Mouse (Mus musculus) hindbrain, embryonic 12.5 days (tissue): ENCODE measurements at regions not wholly inside any gene's neighbourhood (a gene's known extent, or its start where the extent isn't known, plus 50 kb on each side); places are given as distances from the start of the nearest gene placed in this dataset.

Source experiments
- ATAC-seq: fragments of 200-750 bp; cut with Nextera tagmentation; 2 replicates; pipeline ENCODE4 v1.8.0; 2017; ENCODE audit warnings: moderate TSS enrichment; ENCODE audit not compliant: low FRiP score
- H3K27ac ChIP-seq: fragments of 300-500 bp; sonication (generic); 2 replicates; pipeline ENCODE4 v1.5.1; 2016; ENCODE audit warnings: mild to moderate bottlenecking
- H3K27me3 ChIP-seq: fragments of 300-500 bp; sonication (generic); 2 replicates; pipeline ENCODE4 v1.6.1; 2016; ENCODE audit warnings: mild to moderate bottlenecking
- H3K36me3 ChIP-seq: fragments of 300-500 bp; sonication (generic); 2 replicates; pipeline ENCODE4 v1.6.1; 2016; ENCODE audit warnings: mild to moderate bottlenecking
- H3K4me1 ChIP-seq: fragments of 300-500 bp; sonication (generic); 2 replicates; pipeline ENCODE4 v1.6.1; 2016
- H3K4me2 ChIP-seq: fragments of 300-500 bp; sonication (generic); replicated peaks from 2 replicates; pipeline ENCODE4 v1.6.1; 2016; ENCODE audit warnings: mild to moderate bottlenecking
- H3K4me3 ChIP-seq: fragments of 300-500 bp; sonication (generic); 2 replicates; pipeline ENCODE4 v1.5.1; 2016; ENCODE audit warnings: mild to moderate bottlenecking
- H3K9ac ChIP-seq: fragments of 300-500 bp; sonication (generic); 2 replicates; pipeline ENCODE4 v1.6.1; 2016; ENCODE audit warnings: mild to moderate bottlenecking, moderate library complexity
- H3K9me3 ChIP-seq: fragments of 300-500 bp; sonication (generic); replicated peaks from 2 replicates; pipeline ENCODE4 v1.6.1; 2016; ENCODE audit warnings: mild to moderate bottlenecking
- WGBS: fragments of 180-500 bp; shearing (Covaris S2); methylation state at CpG from one replicate; pipeline ENCODE4 v1.1.7; 2016; 5-methylcytosine and 5-hydroxymethylcytosine counted together

GRCm38 (mm10) chr6:89068286-89068685 lies 166.2 kb downstream of the Tpra1 start:
- no peak overlapping the region for H3K9ac ChIP-seq
- H3K4me2 ChIP-seq: no peak overlapping the region
- no peak overlapping the region for H3K4me3 ChIP-seq
- ATAC-seq: no peak
- H3K36me3 ChIP-seq: no peaks in the 10 kb centered on the region
- 90% methylated on average over 5 of the region's 5 CpGs for WGBS
- peaks cover 5% of the 10 kb centered on the region; the same call in 1 of the 2 replicates for H3K9me3 ChIP-seq
- H3K27ac ChIP-seq: no peak overlapping the region
- H3K4me1 ChIP-seq: peaks cover 21% of the 10 kb centered on the region
- H3K27me3 ChIP-seq: no peaks in the 10 kb centered on the region

DNA sequence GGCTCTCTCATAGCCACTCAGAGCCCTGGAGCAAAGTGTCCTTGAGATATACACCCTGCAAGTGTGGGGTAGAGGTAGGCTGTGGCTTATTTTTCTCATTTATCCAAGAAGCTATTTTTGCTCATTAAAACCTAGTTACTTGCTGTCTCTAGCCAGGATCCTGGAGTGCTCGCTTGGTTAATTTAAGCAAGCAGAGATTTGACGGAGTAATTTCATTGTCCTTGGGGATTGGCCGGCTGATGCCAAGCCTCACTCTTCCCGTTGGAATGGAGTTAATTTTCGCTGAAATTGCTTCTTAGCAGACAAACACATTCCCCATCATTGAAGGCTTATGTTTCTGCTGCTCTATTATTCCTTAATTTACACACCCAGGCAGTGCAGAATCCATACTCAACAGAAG lies 167.1 kb downstream of the Tpra1 start:
- no peak overlapping the region for H3K27ac ChIP-seq
- H3K27me3 ChIP-seq: no peaks in the 10 kb centered on the region
- H3K4me1 ChIP-seq: peaks cover 21% of the 10 kb centered on the region
- H3K36me3 ChIP-seq: no peaks in the 10 kb centered on the region
- no peak for ATAC-seq
- H3K4me3 ChIP-seq: no peak overlapping the region
- no peak overlapping the region for H3K9ac ChIP-seq
- WGBS: 73% methylated on average over 5 of the region's 5 CpGs
- H3K9me3 ChIP-seq: peaks cover 5% of the 10 kb centered on the region; the same call in 1 of the 2 replicates
- no peak overlapping the region for H3K4me2 ChIP-seq

DNA sequence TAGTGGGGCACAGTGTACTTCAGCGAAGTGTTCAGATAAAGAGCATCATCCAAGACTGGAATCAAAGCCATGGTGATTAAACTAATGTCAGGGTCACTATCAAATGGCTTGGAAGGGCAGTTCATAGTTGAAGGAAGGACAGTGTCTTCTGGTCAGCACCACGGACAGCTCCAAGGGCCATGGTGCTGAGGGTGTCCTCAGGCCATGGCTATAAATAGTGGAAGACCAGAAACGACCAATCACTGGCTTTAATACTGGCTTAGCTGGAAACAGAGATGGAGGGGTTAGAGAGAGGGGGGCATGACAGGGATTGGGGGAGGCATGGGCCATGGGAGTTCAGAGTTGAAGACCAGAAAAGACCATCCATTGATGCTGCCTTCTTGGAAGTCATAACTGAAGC lies 168.0 kb downstream of the Tpra1 start:
- H3K4me3 ChIP-seq: no peak overlapping the region
- H3K36me3 ChIP-seq: no peaks in the 10 kb centered on the region

GRCm38 (mm10) chr6:89071766-89072165 lies 169.7 kb downstream of the Tpra1 start:
- Histone ChIP-seq H3K27me3 (no peaks in the 10 kb centered on the region), H3K4me2 (no peak overlapping the region), H3K27ac (0 out of 2 replicates have a peak overlapping the region, but pooled peaks have one; percentile 5), H3K9me3 (peaks cover 5% of the 10 kb centered on the region; the same call in 1 of the 2 replicates), H3K36me3 (no peaks in the 10 kb centered on the region), H3K4me1 (peaks cover 15% of the 10 kb centered on the region), H3K9ac (no peak overlapping the region), H3K4me3 (no peak overlapping the region)
- no peak for ATAC-seq
- 15% methylated on average over 2 of the region's 2 CpGs for WGBS

More for the DNA sequence above, 168.0 kb downstream of the Tpra1 start:
- H3K9me3 ChIP-seq: peaks cover 5% of the 10 kb centered on the region; the same call in 1 of the 2 replicates
- WGBS: 17% methylated on average over 3 of the region's 3 CpGs
- no peak for ATAC-seq
- no peak overlapping the region for H3K9ac ChIP-seq
- no peaks in the 10 kb centered on the region for H3K27me3 ChIP-seq
- no peak overlapping the region for H3K4me2 ChIP-seq
- H3K27ac ChIP-seq: no peak overlapping the region
- peaks cover 21% of the 10 kb centered on the region for H3K4me1 ChIP-seq

GRCm38 (mm10) chr6:89072569-89072968 lies 170.5 kb downstream of the Tpra1 start:
- no peak for ATAC-seq
- Histone ChIP-seq H3K9me3 (peaks cover under 1% of the 10 kb centered on the region; the same call in 1 of the 2 replicates), H3K4me3 (no peak overlapping the region), H3K4me2 (no peak overlapping the region), H3K36me3 (no peaks in the 10 kb centered on the region), H3K27ac (peak overlapping the region; percentile 40; the same call in 1 of the 2 replicates), H3K4me1 (peaks cover 13% of the 10 kb centered on the region), H3K9ac (no peak overlapping the region), H3K27me3 (no peaks in the 10 kb centered on the region)
- WGBS: 56% methylated on average over 2 of the region's 2 CpGs

GRCm38 (mm10) chr6:89081624-89082300 lies 179.7 kb downstream of the Tpra1 start:
- no peak for ATAC-seq
- no peak overlapping the region for H3K4me3 ChIP-seq
- no peaks in the 10 kb centered on the region for H3K27me3 ChIP-seq
- H3K4me1 ChIP-seq: no peaks in the 10 kb centered on the region
- H3K9me3 ChIP-seq: no peaks in the 10 kb centered on the region
- H3K27ac ChIP-seq: no peak overlapping the region
- H3K4me2 ChIP-seq: no peak overlapping the region
- H3K9ac ChIP-seq: no peak overlapping the region
- 70% methylated on average over 6 of the region's 6 CpGs for WGBS
- H3K36me3 ChIP-seq: no peaks in the 10 kb centered on the region

DNA sequence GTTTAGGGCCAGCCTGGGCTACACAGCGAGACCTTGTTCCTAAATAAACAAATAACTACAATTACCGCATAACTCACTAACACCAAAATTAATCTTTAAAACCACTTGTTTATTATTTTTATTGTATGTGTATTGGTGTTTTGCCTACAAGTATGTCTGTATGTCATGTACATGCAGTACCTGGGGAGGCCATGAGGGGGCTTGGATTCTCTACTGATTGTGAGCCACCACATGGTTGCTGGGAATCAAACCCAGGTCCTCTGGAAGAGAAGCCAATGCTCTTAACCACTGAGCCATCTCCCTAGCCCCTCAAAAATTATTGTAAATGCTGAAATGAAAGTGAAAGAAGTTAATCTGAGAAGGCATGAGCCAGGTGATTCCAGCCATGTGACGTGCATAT lies 182.4 kb downstream of the Tpra1 start:
- Histone ChIP-seq H3K27ac (no peak overlapping the region), H3K9ac (no peak overlapping the region), H3K36me3 (no peaks in the 10 kb centered on the region), H3K4me2 (no peak overlapping the region), H3K4me1 (no peaks in the 10 kb centered on the region), H3K9me3 (peaks cover 1% of the 10 kb centered on the region; the same call in 1 of the 2 replicates), H3K27me3 (no peaks in the 10 kb centered on the region), H3K4me3 (no peak overlapping the region)
- ATAC-seq: no peak
- 97% methylated on average over 3 of the region's 3 CpGs for WGBS

- H3K4me2 ChIP-seq: no peak overlapping the region
- 89% methylated on average over 6 of the region's 6 CpGs for WGBS
- ATAC-seq: no peak
- no peaks in the 10 kb centered on the region for H3K27me3 ChIP-seq
- H3K27ac ChIP-seq: no peak overlapping the region
- H3K4me1 ChIP-seq: no peaks in the 10 kb centered on the region
- no peak overlapping the region for H3K9ac ChIP-seq
- H3K4me3 ChIP-seq: no peak overlapping the region
- peaks cover 5% of the 10 kb centered on the region; the same call in 1 of the 2 replicates for H3K9me3 ChIP-seq
- H3K36me3 ChIP-seq: no peaks in the 10 kb centered on the region
Measured at GRCm38 (mm10) chr6:89085151-89085550, 183.1 kb downstream of the Tpra1 start.

- ATAC-seq: no peak
- Histone ChIP-seq H3K4me2 (no peak overlapping the region), H3K27me3 (no peaks in the 10 kb centered on the region), H3K9me3 (peaks cover 5% of the 10 kb centered on the region; the same call in 1 of the 2 replicates), H3K27ac (no peak overlapping the region), H3K4me3 (no peak overlapping the region), H3K9ac (no peak overlapping the region), H3K4me1 (no peaks in the 10 kb centered on the region), H3K36me3 (no peaks in the 10 kb centered on the region)
- 66% methylated on average over 4 of the region's 4 CpGs for WGBS
Measured at GRCm38 (mm10) chr6:89087620-89088019, 185.6 kb downstream of the Tpra1 start.

GRCm38 (mm10) chr6:89090096-89090495 lies 188.0 kb downstream of the Tpra1 start:
- WGBS: 94% methylated on average over 5 of the region's 5 CpGs
- H3K4me1 ChIP-seq: no peaks in the 10 kb centered on the region
- H3K9ac ChIP-seq: no peak overlapping the region
- no peak overlapping the region for H3K4me2 ChIP-seq
- no peak overlapping the region for H3K27ac ChIP-seq
- no peaks in the 10 kb centered on the region for H3K27me3 ChIP-seq
- no peak for ATAC-seq
- H3K36me3 ChIP-seq: no peaks in the 10 kb centered on the region
- H3K4me3 ChIP-seq: no peak overlapping the region
- H3K9me3 ChIP-seq: peaks cover 5% of the 10 kb centered on the region; the same call in 1 of the 2 replicates

DNA sequence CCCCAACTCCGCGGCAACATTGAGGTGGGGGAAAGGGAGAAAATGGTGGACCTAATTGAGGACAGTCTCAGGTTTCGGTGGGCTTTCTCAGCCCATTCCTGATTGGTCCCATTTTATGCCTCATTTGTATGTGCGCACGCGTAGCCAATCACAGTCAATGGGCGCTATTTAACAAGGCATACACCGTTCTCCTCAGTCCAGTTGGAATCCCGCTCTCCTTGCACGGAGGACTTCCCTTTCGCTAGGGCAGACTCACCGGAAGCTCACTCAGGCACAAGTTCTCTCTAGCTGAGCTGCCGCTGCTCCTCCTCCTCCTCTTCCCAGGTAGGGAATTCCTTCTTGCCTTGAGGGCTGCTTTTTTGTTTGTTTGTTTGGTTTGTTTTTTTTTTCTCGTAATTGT lies 193.9 kb downstream of the Tpra1 start:
- no peak overlapping the region for H3K4me3 ChIP-seq
- H3K9ac ChIP-seq: no peak overlapping the region
- no peaks in the 10 kb centered on the region for H3K27me3 ChIP-seq
- no peaks in the 10 kb centered on the region for H3K9me3 ChIP-seq
- no peaks in the 10 kb centered on the region for H3K4me1 ChIP-seq
- no peak for ATAC-seq
- no peak overlapping the region for H3K27ac ChIP-seq
- WGBS: 93% methylated on average over 14 of the region's 14 CpGs
- H3K4me2 ChIP-seq: no peak overlapping the region
- no peaks in the 10 kb centered on the region for H3K36me3 ChIP-seq

- no peaks in the 10 kb centered on the region for H3K4me1 ChIP-seq
- no peaks in the 10 kb centered on the region for H3K9me3 ChIP-seq
- no peaks in the 10 kb centered on the region for H3K36me3 ChIP-seq
- H3K9ac ChIP-seq: no peak overlapping the region
- H3K4me2 ChIP-seq: no peak overlapping the region
- no peak overlapping the region for H3K4me3 ChIP-seq
- 83% methylated on average over 8 of the region's 8 CpGs for WGBS
- H3K27ac ChIP-seq: no peak overlapping the region
- no peaks in the 10 kb centered on the region for H3K27me3 ChIP-seq
- ATAC-seq: no peak
Measured at GRCm38 (mm10) chr6:89097531-89097930, 195.5 kb downstream of the Tpra1 start.

DNA sequence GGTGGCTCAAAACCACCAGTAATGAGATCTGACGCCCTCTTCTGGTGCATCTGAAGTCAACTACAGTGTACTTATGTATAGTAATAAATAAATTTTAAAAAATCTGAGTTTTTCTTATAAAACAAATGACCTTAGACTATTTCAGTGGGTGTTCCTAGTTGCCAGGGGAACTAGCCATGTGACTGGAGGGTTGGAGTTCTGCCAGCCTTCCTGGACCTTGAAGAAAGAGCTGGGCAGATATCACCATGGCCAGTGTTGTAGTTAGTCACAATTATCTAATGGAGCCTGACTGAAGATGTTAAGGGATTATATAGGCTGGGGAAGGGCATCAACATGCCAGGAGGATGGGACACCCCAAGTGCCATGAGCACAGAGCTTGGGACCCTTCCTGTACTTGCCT lies 217.2 kb downstream of the Tpra1 start:
- Histone ChIP-seq H3K4me2 (no peak overlapping the region), H3K4me1 (peaks cover 8% of the 10 kb centered on the region), H3K27ac (no peak overlapping the region), H3K36me3 (no peaks in the 10 kb centered on the region), H3K9ac (no peak overlapping the region), H3K9me3 (no peaks in the 10 kb centered on the region), H3K4me3 (no peak overlapping the region), H3K27me3 (peaks cover 4% of the 10 kb centered on the region; the same call in 1 of the 2 replicates)
- ATAC-seq: no peak
- 81% methylated on average over 1 of the region's 1 CpGs for WGBS
